Mouse (Mus musculus) MEL (cell line): ENCODE measurements around the gene CN725425. TPM values are rescaled to one million over a fixed set of nuclear protein-coding genes. Genes with fewer than 3 reads are reported as not detected.

ENCODE experiments used
- DNase-seq: peaks from one replicate; pipeline ENCODE4 v3.0.0; 2011; ENCODE audit warnings: low read depth, low spot score
- H3K27ac ChIP-seq: 2 replicates; pipeline ENCODE4 v1.5.1; 2012; ENCODE audit warnings: low read depth, mild to moderate bottlenecking, control low read depth, low read length, moderate library complexity; ENCODE audit not compliant: control insufficient read depth
- H3K27me3 ChIP-seq, 2 experiments: fragments of 150-350 bp in 1 of 2; sonication (generic) in 1 of 2; 2 replicates each; pipeline ENCODE4 v1.6.1; 2012; ENCODE audit warnings: low read length in 2 of 2, mild to moderate bottlenecking in 2 of 2, improper control_type of control experiment in 1 of 2, moderate library complexity in 1 of 2; ENCODE audit not compliant: insufficient read depth in 2 of 2, control insufficient read depth in 1 of 2
- H3K36me3 ChIP-seq, 2 experiments: 2 replicates each; pipeline ENCODE4 v1.6.1; 2012 to 2014; ENCODE audit warnings: low read length in 2 of 2, improper control_type of control experiment in 1 of 2, inconsistent platforms in 1 of 2, mild to moderate bottlenecking in 1 of 2; ENCODE audit not compliant: insufficient read depth in 2 of 2, control insufficient read depth in 1 of 2
- H3K4me1 ChIP-seq, 2 experiments: fragments of 150-350 bp in 1 of 2; sonication (generic) in 1 of 2; 2 replicates each; pipeline ENCODE4 v1.6.1; 2012; ENCODE audit warnings: low read length in 2 of 2, improper control_type of control experiment in 1 of 2, mild to moderate bottlenecking in 1 of 2; ENCODE audit not compliant: insufficient read depth in 2 of 2, control insufficient read depth in 1 of 2
- H3K4me3 ChIP-seq, 2 experiments: fragments of 150-350 bp in 1 of 2; sonication (generic) in 1 of 2; 2 replicates each; pipeline ENCODE4 v1.5.1; 2012; ENCODE audit warnings: low read depth in 2 of 2, low read length in 2 of 2, mild to moderate bottlenecking in 2 of 2, moderate library complexity in 2 of 2, control low read depth in 1 of 2, improper control_type of control experiment in 1 of 2; ENCODE audit not compliant: control insufficient read depth in 1 of 2, insufficient read depth in 1 of 2
- H3K79me2 ChIP-seq: 2 replicates; pipeline ENCODE4 v1.6.1; 2012; ENCODE audit warnings: mild to moderate bottlenecking, low read length, moderate library complexity; ENCODE audit not compliant: control insufficient read depth, poor library complexity, insufficient read depth
- H3K9ac ChIP-seq: 2 replicates; pipeline ENCODE4 v1.6.1; 2012; ENCODE audit warnings: low read depth, mild to moderate bottlenecking, control low read depth, low read length, moderate library complexity; ENCODE audit not compliant: control insufficient read depth, poor library complexity, severe bottlenecking
- H3K9me3 ChIP-seq: fragments of 150-350 bp; sonication (generic); replicated peaks from 2 replicates; pipeline ENCODE4 v1.6.1; 2012; ENCODE audit warnings: mild to moderate bottlenecking, low read length, improper control_type of control experiment, moderate library complexity; ENCODE audit not compliant: insufficient read depth
- BHLHE40 ChIP-seq: IDR thresholded peaks from 2 replicates; pipeline ENCODE4 v1.6.1; 2012; ENCODE audit warnings: low read depth, mild to moderate bottlenecking, inconsistent platforms, low read length, improper control_type of control experiment, borderline replicate concordance
- CHD1 ChIP-seq: IDR thresholded peaks from 2 replicates; pipeline ENCODE4 v1.6.1; 2012; ENCODE audit warnings: low read depth, mild to moderate bottlenecking, inconsistent platforms, low read length, improper control_type of control experiment
- CHD2 ChIP-seq: IDR thresholded peaks from 2 replicates; pipeline ENCODE4 v1.6.1; 2011; ENCODE audit warnings: low read length, improper control_type of control experiment
- CTCF ChIP-seq, 3 experiments: IDR thresholded peaks in 2 of 3; conservative IDR thresholded peaks in 1 of 3; 2 replicates each; pipeline ENCODE4 v1.5.1; 2011 to 2012; ENCODE audit warnings: low read length in 3 of 3, low read depth in 2 of 3, mild to moderate bottlenecking in 2 of 3, improper control_type of control experiment in 1 of 3, inconsistent platforms in 1 of 3, mixed read lengths in 1 of 3, moderate library complexity in 1 of 3; ENCODE audit not compliant: control insufficient read depth in 1 of 3, insufficient read depth in 1 of 3, poor library complexity in 1 of 3, severe bottlenecking in 1 of 3
- E2F4 ChIP-seq: IDR thresholded peaks from 2 replicates; pipeline ENCODE4 v1.6.1; 2011; ENCODE audit warnings: low read depth, low read length, improper control_type of control experiment, borderline replicate concordance
- ELF1 ChIP-seq: IDR thresholded peaks from 2 replicates; pipeline ENCODE4 v1.6.1; 2014; ENCODE audit warnings: low read depth, mild to moderate bottlenecking, inconsistent platforms, low read length, improper control_type of control experiment, moderate library complexity
- GABPA ChIP-seq: IDR thresholded peaks from 2 replicates; pipeline ENCODE4 v1.6.1; 2012; ENCODE audit warnings: low read depth, mild to moderate bottlenecking, inconsistent platforms, low read length, improper control_type of control experiment, moderate library complexity
- GATA1 ChIP-seq: IDR thresholded peaks from 2 replicates; pipeline ENCODE4 v1.6.1; 2011; ENCODE audit warnings: low read depth, low read length, improper control_type of control experiment
- HCFC1 ChIP-seq: IDR thresholded peaks from 2 replicates; pipeline ENCODE4 v1.6.1; 2012; ENCODE audit warnings: low read depth, mild to moderate bottlenecking, inconsistent platforms, low read length, improper control_type of control experiment, moderate library complexity
- JUND ChIP-seq: IDR thresholded peaks from 2 replicates; pipeline ENCODE4 v1.6.1; 2011; ENCODE audit warnings: low read depth, mild to moderate bottlenecking, improper control_type of control experiment, low read length
- KAT2A ChIP-seq: conservative IDR thresholded peaks from 2 replicates; pipeline ENCODE4 v1.6.1; 2012; ENCODE audit warnings: low read depth, low read length, improper control_type of control experiment, inconsistent platforms
- MAZ ChIP-seq: IDR thresholded peaks from 2 replicates; pipeline ENCODE4 v1.6.1; 2012; ENCODE audit warnings: low read depth, mild to moderate bottlenecking, inconsistent platforms, low read length, improper control_type of control experiment
- MYB ChIP-seq: IDR thresholded peaks from 2 replicates; pipeline ENCODE4 v1.6.1; 2011; ENCODE audit warnings: mild to moderate bottlenecking, low read depth, low read length, improper control_type of control experiment
- MYC ChIP-seq: IDR thresholded peaks from 2 replicates; pipeline ENCODE4 v1.6.1; 2011; ENCODE audit warnings: low read depth, mild to moderate bottlenecking, low read length, improper control_type of control experiment, moderate library complexity
- NELFE ChIP-seq: IDR thresholded peaks from 2 replicates; pipeline ENCODE4 v1.6.1; 2011; ENCODE audit warnings: low read depth, low read length, improper control_type of control experiment
- NRF1 ChIP-seq: IDR thresholded peaks from 2 replicates; pipeline ENCODE4 v1.6.1; 2014; ENCODE audit warnings: low read depth, mild to moderate bottlenecking, inconsistent platforms, low read length, improper control_type of control experiment, moderate library complexity; ENCODE audit not compliant: poor library complexity, insufficient read depth, severe bottlenecking
- POLR2AphosphoS2 ChIP-seq: IDR thresholded peaks from 2 replicates; pipeline ENCODE4 v1.6.1; 2011; ENCODE audit warnings: low read length, improper control_type of control experiment
- POLR2AphosphoS5 ChIP-seq: IDR thresholded peaks from 2 replicates; pipeline ENCODE4 v1.6.1; 2012; ENCODE audit warnings: low read depth, borderline replicate concordance, mild to moderate bottlenecking, inconsistent platforms, low read length, moderate library complexity, mixed read lengths
- RAD21 ChIP-seq: IDR thresholded peaks from 2 replicates; pipeline ENCODE4 v1.6.1; 2011; ENCODE audit warnings: mild to moderate bottlenecking, low read depth, low read length, improper control_type of control experiment
- RCOR1 ChIP-seq: IDR thresholded peaks from 2 replicates; pipeline ENCODE4 v1.6.1; 2012; ENCODE audit warnings: low read depth, mild to moderate bottlenecking, inconsistent platforms, low read length, improper control_type of control experiment
- SIN3A ChIP-seq: IDR thresholded peaks from 2 replicates; pipeline ENCODE4 v1.6.1; 2012; ENCODE audit warnings: low read length, improper control_type of control experiment, inconsistent platforms
- SMC3 ChIP-seq: IDR thresholded peaks from 2 replicates; pipeline ENCODE4 v1.6.1; 2011; ENCODE audit warnings: low read depth, low read length, improper control_type of control experiment
- TAL1 ChIP-seq: IDR thresholded peaks from 2 replicates; pipeline ENCODE4 v1.6.1; 2012; ENCODE audit warnings: mild to moderate bottlenecking, inconsistent platforms, low read length, moderate library complexity, mixed read lengths
- TBP ChIP-seq: IDR thresholded peaks from 2 replicates; pipeline ENCODE4 v1.8.0; 2011; ENCODE audit warnings: low read depth, low read length, improper control_type of control experiment
- TCF12 ChIP-seq: IDR thresholded peaks from 2 replicates; pipeline ENCODE4 v1.6.1; 2014; ENCODE audit warnings: low read depth, mild to moderate bottlenecking, inconsistent platforms, low read length, improper control_type of control experiment, moderate library complexity
- UBTF ChIP-seq: IDR thresholded peaks from 2 replicates; pipeline ENCODE4 v1.6.1; 2012; ENCODE audit warnings: low read depth, mild to moderate bottlenecking, inconsistent platforms, low read length, improper control_type of control experiment, moderate library complexity, borderline replicate concordance; ENCODE audit not compliant: insufficient read depth
- USF1 ChIP-seq: IDR thresholded peaks from 2 replicates; pipeline ENCODE4 v1.6.1; 2014; ENCODE audit warnings: low read depth, mild to moderate bottlenecking, inconsistent platforms, low read length, improper control_type of control experiment, moderate library complexity
- USF2 ChIP-seq, 2 experiments: IDR thresholded peaks; 2 replicates each; pipeline ENCODE4 v1.6.1; 2011 to 2012; ENCODE audit warnings: improper control_type of control experiment in 2 of 2, low read length in 2 of 2, borderline replicate concordance in 1 of 2, inconsistent platforms in 1 of 2, low read depth in 1 of 2, mild to moderate bottlenecking in 1 of 2; ENCODE audit not compliant: insufficient read depth in 1 of 2
- ZKSCAN1 ChIP-seq: IDR thresholded peaks from 2 replicates; pipeline ENCODE4 v1.6.1; 2012; ENCODE audit warnings: low read depth, mild to moderate bottlenecking, inconsistent platforms, low read length, improper control_type of control experiment, moderate library complexity
- ZNF384 ChIP-seq: IDR thresholded peaks from 2 replicates; pipeline ENCODE4 v1.6.1; 2012; ENCODE audit warnings: low read depth, mild to moderate bottlenecking, inconsistent platforms, low read length, improper control_type of control experiment
- polyA plus RNA-seq, 2 experiments: library from polyadenylated mRNA; stranded (reverse) in 1 of 2; unstranded in 1 of 2; fragments of >175 nt in 1 of 2; fragments of >200 nt in 1 of 2; gene quantifications; 2 replicates each; pipeline versions ENCODE4 v1.2.1 to v1.2.4; 2012; ENCODE audit warnings: low replicate concordance in 2 of 2, low read depth in 1 of 2; ENCODE audit not compliant: insufficient read length in 2 of 2, insufficient read depth in 1 of 2, missing spikeins in 1 of 2
- total RNA-seq: library from RNA; depleted of rRNA; stranded (reverse); fragments of 300-350 nt; gene quantifications from 2 replicates; pipeline ENCODE4 v1.2.3, GENCODE M21; 2012

Gene CN725425
- total and polyA plus RNA-seq, 3 experiments, result not detected

DNA sequence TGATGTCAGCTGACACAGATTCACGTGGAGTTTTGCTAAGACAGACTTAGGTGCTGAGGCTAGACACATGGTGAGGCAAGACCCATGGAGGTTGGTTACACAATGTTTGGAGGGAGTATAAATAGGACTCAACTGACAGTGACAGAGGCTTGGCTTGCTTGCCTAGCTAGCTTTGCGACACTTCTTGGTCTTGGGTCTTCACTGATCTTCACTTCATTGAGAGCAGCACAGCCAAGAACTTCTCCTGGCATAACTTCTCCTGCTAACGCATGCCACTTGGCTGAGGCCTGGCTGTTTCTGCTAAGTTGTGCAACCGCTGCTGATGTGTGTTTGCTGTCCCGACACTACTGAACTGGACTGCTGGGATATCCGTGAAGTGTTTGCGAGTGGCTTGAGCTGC is 83.5 kb downstream of the CN725425 start:
- H3K27me3 ChIP-seq, result no peaks in the 10 kb centered on the region
- H3K4me3 ChIP-seq, result no peak overlapping the region
- no peaks in the 10 kb centered on the region for H3K4me1 ChIP-seq
- H3K79me2 ChIP-seq, result no peaks in the 10 kb centered on the region
- TF ChIP-seq ZNF384 (no peak), TBP (no peak), JUND (no peak), KAT2A (no peak), BHLHE40 (no peak), SMC3 (no peak), HCFC1 (no peak), CHD2 (no peak), POLR2AphosphoS5 (no peak), NELFE (no peak), MYC (no peak), MYB (no peak), TCF12 (no peak), POLR2AphosphoS2 (no peak), USF2 (IDR thresholded peaks at IDR 0.05; ENCODE audit: borderline replicate concordance in 1 of 2, insufficient read depth in 1 of 2, low read depth in 1 of 2, low read length in 2 of 2) (no peak), CHD1 (no peak), GABPA (no peak)
- no peaks in the 10 kb centered on the region for H3K9me3 ChIP-seq
- DNase-seq, result no peak
- H3K27ac ChIP-seq, result no peak overlapping the region
- H3K36me3 ChIP-seq, result no peaks in the 10 kb centered on the region
- no peak overlapping the region for H3K9ac ChIP-seq

DNA sequence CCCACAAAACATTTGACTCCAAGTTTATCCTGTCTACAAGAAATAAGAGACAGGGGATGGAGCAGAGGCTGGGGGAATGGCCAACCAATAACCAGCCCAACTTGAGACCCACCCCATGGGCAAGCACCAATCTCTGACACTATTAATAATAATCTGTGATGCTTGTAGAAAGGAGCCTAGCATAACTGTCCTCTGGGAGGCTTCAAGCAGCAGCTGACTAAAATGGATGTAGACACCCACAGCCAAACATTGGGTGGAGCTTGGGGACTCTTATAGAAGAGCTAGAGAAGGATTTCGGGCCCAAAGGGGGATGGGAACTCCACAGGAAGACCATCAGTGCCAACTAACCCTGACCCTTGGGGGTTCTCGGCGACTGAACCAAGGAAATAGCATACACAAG is 84.1 kb downstream of the CN725425 start:
- no peak overlapping the region for H3K4me3 ChIP-seq
- TF ChIP-seq GABPA (no peak), CTCF (IDR thresholded peaks at IDR 0.05 in 2 of 3, conservative IDR thresholded peaks at IDR 0.05 in 1 of 3; ENCODE audit: control insufficient read depth in 1 of 3, insufficient read depth in 1 of 3, low read depth in 2 of 3, low read length in 3 of 3, poor library complexity in 1 of 3, severe bottlenecking in 1 of 3) (no peak), ZNF384 (no peak), E2F4 (no peak), CHD1 (no peak), MYC (no peak), RAD21 (no peak), ELF1 (no peak), CHD2 (no peak), SIN3A (no peak), RCOR1 (no peak), USF1 (no peak), ZKSCAN1 (no peak), NRF1 (no peak), HCFC1 (no peak), MAZ (no peak), GATA1 (no peak), TCF12 (no peak), UBTF (no peak), TAL1 (no peak)
- no peaks in the 10 kb centered on the region for H3K27me3 ChIP-seq
- H3K27ac ChIP-seq, result no peak overlapping the region
- DNase-seq, result no peak
- H3K9ac ChIP-seq, result no peak overlapping the region
- no peaks in the 10 kb centered on the region for H3K36me3 ChIP-seq
- no peaks in the 10 kb centered on the region for H3K79me2 ChIP-seq
- no peaks in the 10 kb centered on the region for H3K4me1 ChIP-seq
- H3K9me3 ChIP-seq, result no peaks in the 10 kb centered on the region
